Mouse (Mus musculus) heart, embryonic 16.5 days (tissue): ENCODE results near the gene Cyp4v3. TPM values are rescaled to one million over a fixed set of nuclear protein-coding genes. Genes with fewer than 3 reads are reported as not detected.

Experiments used
- ATAC-seq: fragments of 200-750 bp; cut with Nextera tagmentation; replicated peaks from 2 replicates; pipeline ENCODE4 v1.8.0; 2017; ENCODE audit warnings: moderate number of reproducible peaks; ENCODE audit not compliant: insufficient read depth, low FRiP score; ENCODE audit errors: extremely low read depth
- H3K27ac ChIP-seq: fragments of 300-500 bp; sonication (generic); 2 replicates; pipeline ENCODE4 v1.5.1; 2014; ENCODE audit warnings: mild to moderate bottlenecking, low read length, control low read depth, moderate library complexity
- H3K27me3 ChIP-seq: fragments of 300-500 bp; sonication (generic); 2 replicates; pipeline ENCODE4 v1.6.1; 2014; ENCODE audit warnings: low read length, mixed read lengths; ENCODE audit not compliant: control insufficient read depth, insufficient read depth
- H3K36me3 ChIP-seq: fragments of 300-500 bp; sonication (generic); 2 replicates; pipeline ENCODE4 v1.6.1; 2014; ENCODE audit not compliant: control insufficient read depth, insufficient read depth
- H3K4me1 ChIP-seq: fragments of 300-500 bp; sonication (generic); 2 replicates; pipeline ENCODE4 v1.6.1; 2014; ENCODE audit warnings: low read length, mixed read lengths; ENCODE audit not compliant: control insufficient read depth, insufficient read depth
- H3K4me2 ChIP-seq: fragments of 300-500 bp; sonication (generic); 2 replicates; pipeline ENCODE4 v1.6.1; 2014; ENCODE audit warnings: low read depth, mild to moderate bottlenecking, control low read depth, low read length
- H3K4me3 ChIP-seq: fragments of 300-500 bp; sonication (generic); 2 replicates; pipeline ENCODE4 v1.5.1; 2014; ENCODE audit warnings: mild to moderate bottlenecking, control low read depth, low read length
- H3K9ac ChIP-seq: fragments of 300-500 bp; sonication (generic); 2 replicates; pipeline ENCODE4 v1.6.1; 2014; ENCODE audit warnings: low read length, control low read depth
- H3K9me3 ChIP-seq: fragments of 300-500 bp; sonication (generic); replicated peaks from 2 replicates; pipeline ENCODE4 v1.6.1; 2016; ENCODE audit warnings: low read length; ENCODE audit not compliant: control insufficient read depth
- WGBS: fragments of 180-500 bp; shearing (Covaris S2); extraction: QIAGEN DNeasy Blood & Tissue Kit; methylation state at CpG from one replicate; pipeline ENCODE4 v1.1.7; 2014; 5-methylcytosine and 5-hydroxymethylcytosine counted together
- polyA plus RNA-seq: library from polyadenylated mRNA; unstranded; fragments of >200 nt; fragmentation: Nextera tagmentation; extraction: Ambion mirVana; gene quantifications from 2 replicates; pipeline ENCODE4 v1.2.1, GENCODE M21; 2015

Gene Cyp4v3
- polyA plus RNA-seq, 1 experiment from 2014 or later, result 1.1 TPM

- Histone ChIP-seq H3K4me2 (peak overlapping the region; percentile 88; the same call in 1 of the 2 replicates), H3K9me3 (no peaks in the 10 kb centered on the region), H3K36me3 (no peaks in the 10 kb centered on the region), H3K4me3 (no peak overlapping the region; the same call in 1 of the 2 replicates), H3K9ac (no peak overlapping the region), H3K27ac (no peak overlapping the region), H3K4me1 (no peaks in the 10 kb centered on the region), H3K27me3 (no peaks in the 10 kb centered on the region)
- WGBS, result 81% methylated on average over 6 of the region's 6 CpGs
- ATAC-seq, result no peak
Observed at GRCm38 (mm10) chr8:45359091-45359605, 26.1 kb upstream of the Cyp4v3 start.

- Histone ChIP-seq H3K9me3 (no peaks in the 10 kb centered on the region), H3K9ac (peak overlapping the region; percentile 76), H3K27me3 (no peaks in the 10 kb centered on the region), H3K27ac (no peak overlapping the region), H3K4me3 (peak overlapping the region; percentile 55), H3K36me3 (no peaks in the 10 kb centered on the region), H3K4me2 (peak overlapping the region; percentile 88), H3K4me1 (no peaks in the 10 kb centered on the region)
- WGBS, result 5% methylated on average over 49 of the region's 49 CpGs
- ATAC-seq, result peak; percentile 52; the same call in 1 of the 2 replicates
Observed at GRCm38 (mm10) chr8:45358132-45358918, 25.3 kb upstream of the Cyp4v3 start.

GRCm38 (mm10) chr8:45355809-45356208 lies 22.8 kb upstream of the Cyp4v3 start:
- H3K9me3 ChIP-seq, result no peaks in the 10 kb centered on the region
- no peak overlapping the region for H3K9ac ChIP-seq
- H3K4me1 ChIP-seq, result no peaks in the 10 kb centered on the region
- H3K27me3 ChIP-seq, result no peaks in the 10 kb centered on the region
- no peak overlapping the region for H3K4me2 ChIP-seq
- WGBS, result 86% methylated on average over 6 of the region's 6 CpGs
- no peak for ATAC-seq
- H3K4me3 ChIP-seq, result no peak overlapping the region
- H3K36me3 ChIP-seq, result no peaks in the 10 kb centered on the region
- H3K27ac ChIP-seq, result no peak overlapping the region

- Histone ChIP-seq H3K27me3 (no peaks in the 10 kb centered on the region), H3K36me3 (0 out of 2 replicates have a peak, but pooled peaks cover 2% of the 10 kb centered on the region), H3K27ac (no peak overlapping the region), H3K4me3 (no peak overlapping the region), H3K9ac (no peak overlapping the region), H3K9me3 (no peaks in the 10 kb centered on the region), H3K4me2 (no peak overlapping the region; the same call in 1 of the 2 replicates), H3K4me1 (no peaks in the 10 kb centered on the region)
- WGBS, result 8% methylated on average over 6 of the region's 6 CpGs
- peak; percentile 55; the same call in 1 of the 2 replicates for ATAC-seq
Observed at GRCm38 (mm10) chr8:45345031-45345430, 12.0 kb upstream of the Cyp4v3 start.

- Histone ChIP-seq H3K4me1 (no peaks in the 10 kb centered on the region), H3K27ac (no peak overlapping the region), H3K9me3 (no peaks in the 10 kb centered on the region), H3K4me3 (no peak overlapping the region), H3K36me3 (0 out of 2 replicates have a peak, but pooled peaks cover 2% of the 10 kb centered on the region), H3K27me3 (no peaks in the 10 kb centered on the region), H3K4me2 (no peak overlapping the region), H3K9ac (no peak overlapping the region)
- ATAC-seq, result no peak
- WGBS, result 89% methylated on average over 8 of the region's 8 CpGs
Observed at GRCm38 (mm10) chr8:45344298-45344697, 11.3 kb upstream of the Cyp4v3 start.

- Histone ChIP-seq H3K9me3 (no peaks in the 10 kb centered on the region), H3K9ac (no peak overlapping the region), H3K4me1 (no peaks in the 10 kb centered on the region), H3K27me3 (no peaks in the 10 kb centered on the region), H3K27ac (no peak overlapping the region), H3K4me3 (no peak overlapping the region), H3K36me3 (no peaks in the 10 kb centered on the region), H3K4me2 (no peak overlapping the region)
- WGBS, result 87% methylated on average over 12 of the region's 12 CpGs
- no peak for ATAC-seq
Observed at GRCm38 (mm10) chr8:45341630-45342628, 8.9 kb upstream of the Cyp4v3 start.

- Histone ChIP-seq H3K4me1 (peaks cover 4% of the 10 kb centered on the region; the same call in 1 of the 2 replicates), H3K4me2 (peak overlapping the region; percentile 79), H3K9me3 (no peaks in the 10 kb centered on the region), H3K4me3 (peak overlapping the region; percentile 68), H3K9ac (peak overlapping the region; percentile 69), H3K27ac (no peak overlapping the region), H3K36me3 (no peaks in the 10 kb centered on the region), H3K27me3 (no peaks in the 10 kb centered on the region)
- ATAC-seq, result no peak; the same call in 1 of the 2 replicates
- WGBS, result 5% methylated on average over 8 of the region's 8 CpGs
Observed at GRCm38 (mm10) chr8:45333493-45333892, 477 bp upstream of the Cyp4v3 start.

- Histone ChIP-seq H3K27me3 (no peaks in the 10 kb centered on the region), H3K9ac (no peak overlapping the region), H3K9me3 (no peaks in the 10 kb centered on the region), H3K4me1 (peaks cover 4% of the 10 kb centered on the region; the same call in 1 of the 2 replicates), H3K27ac (no peak overlapping the region), H3K4me3 (no peak overlapping the region), H3K4me2 (no peak overlapping the region), H3K36me3 (no peaks in the 10 kb centered on the region)
- no peak for ATAC-seq
- WGBS, result 71% methylated on average over 3 of the region's 3 CpGs
Observed at GRCm38 (mm10) chr8:45330856-45331255, 2.2 kb downstream of the Cyp4v3 start.
